Mouse (Mus musculus) G1E (cell line): ENCODE data around the gene Lurap1.

Experiments used
- CTCF ChIP-seq: IDR thresholded peaks from 2 replicates; pipeline ENCODE4 v1.5.1; 2012; ENCODE audit warnings: low read depth, low read length, inconsistent platforms, mixed read lengths
- GATA1 ChIP-seq: IDR thresholded peaks from 2 replicates; pipeline ENCODE4 v1.6.1; 2012; ENCODE audit warnings: borderline replicate concordance, low read length, inconsistent platforms, mixed read lengths
- GATA2 ChIP-seq: IDR thresholded peaks from 2 replicates; pipeline ENCODE4 v1.6.1; 2012; ENCODE audit warnings: low read depth, low read length, inconsistent platforms, borderline replicate concordance
- POLR2AphosphoS5 ChIP-seq: IDR thresholded peaks from 2 replicates; pipeline ENCODE4 v1.6.1; 2012; ENCODE audit warnings: low read depth, low read length, inconsistent platforms; ENCODE audit not compliant: insufficient replicate concordance
- TAL1 ChIP-seq: conservative IDR thresholded peaks from 2 replicates; pipeline ENCODE4 v1.6.1; 2012; ENCODE audit warnings: low read depth, low read length, inconsistent platforms, mixed read lengths

GRCm38 (mm10) chr4:116169353-116169672 is 18.2 kb upstream of the Lurap1 start:
- TF ChIP-seq CTCF (no peak), TAL1 (no peak), GATA1 (no peak), POLR2AphosphoS5 (no peak), GATA2 (no peak)
